Mouse (Mus musculus): Measurements from ENCODE around the gene Nt5dc2. TPM values are rescaled to one million over a fixed set of nuclear protein-coding genes. Genes with fewer than 3 reads are reported as not detected.

Gene Nt5dc2
- polyA plus RNA-seq, 1 experiment from 2014 or later: 162 TPM

GRCm38 (mm10) chr14:31132491-31132975 lies 1.7 kb downstream of the Nt5dc2 start:
- 0 out of 2 replicates have a peak, but pooled peaks cover 10% of the 10 kb centered on the region for H3K36me3 ChIP-seq (ENCODE audit: insufficient read depth, low read length)
- 71% methylated on average over 7 of the region's 7 CpGs for WGBS
- TF ChIP-seq CTCF (IDR thresholded peaks at IDR 0.05) (no peak), EP300 (IDR thresholded peaks at IDR 0.05) (no peak)
- peak overlapping the region; percentile 97 for H3K4me2 ChIP-seq (replicated peaks; ENCODE audit: low read depth, low read length)
- peak overlapping the region; percentile 86 for H3K27ac ChIP-seq (ENCODE audit: low read length)
- no peaks in the 10 kb centered on the region for H3K9me3 ChIP-seq (ENCODE audit: low read length)
- no peaks in the 10 kb centered on the region for H3K27me3 ChIP-seq (replicated peaks; ENCODE audit: insufficient read depth, low read length)
- peak overlapping the region; percentile 71 for H3K4me3 ChIP-seq (ENCODE audit: low read depth, low read length)
- ATAC-seq (no peak), DNase-seq (ENCODE audit: low spot score) (peak; percentile 22)
- H3K9ac ChIP-seq (replicated peaks; ENCODE audit: low read depth): peak overlapping the region; percentile 2; the same call in 1 of the 2 replicates
- peaks cover 18% of the 10 kb centered on the region; the same call in 1 of the 2 replicates for H3K4me1 ChIP-seq (ENCODE audit: insufficient read depth, low read depth, low read length)

DNA sequence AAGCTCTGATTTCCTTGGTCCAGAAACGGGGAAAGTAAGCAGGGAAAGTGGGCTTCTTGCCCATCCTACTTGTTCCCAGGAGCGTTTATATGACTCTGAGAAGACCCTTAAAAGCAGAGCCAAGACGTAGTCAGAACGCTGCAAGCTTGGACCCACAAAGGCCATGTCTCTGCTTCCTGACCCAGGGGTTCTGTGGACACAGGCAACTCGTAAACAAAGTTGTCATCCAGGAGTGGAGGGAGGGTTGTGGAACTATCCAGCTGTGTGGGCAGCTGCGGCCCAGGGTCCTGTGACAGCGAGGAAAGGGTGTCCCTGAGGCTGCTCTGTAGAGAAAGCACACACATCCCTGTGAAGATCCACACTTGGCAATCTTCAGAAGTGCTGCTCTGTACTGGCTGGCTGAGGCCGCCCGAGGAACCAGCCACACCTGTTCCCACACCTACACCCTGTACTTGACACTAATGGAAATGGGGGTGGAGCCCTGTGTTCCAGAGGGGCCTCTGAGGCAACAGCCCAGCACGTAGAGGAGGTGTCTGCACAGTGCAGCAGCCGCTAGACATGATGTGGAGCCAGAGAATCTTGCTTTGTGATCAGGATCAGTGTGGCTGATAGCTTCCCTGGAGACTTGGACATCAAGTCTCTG lies 2.3 kb downstream of the Nt5dc2 start:
- peak; percentile 72 for TF ChIP-seq EP300 (IDR thresholded peaks at IDR 0.05)
- no peak for TF ChIP-seq CTCF (IDR thresholded peaks at IDR 0.05)
- H3K27me3 ChIP-seq (replicated peaks; ENCODE audit: insufficient read depth, low read length): no peaks in the 10 kb centered on the region
- 0 out of 2 replicates have a peak, but pooled peaks cover 10% of the 10 kb centered on the region for H3K36me3 ChIP-seq (ENCODE audit: insufficient read depth, low read length)
- 26% methylated on average over 11 of the region's 11 CpGs for WGBS
- peak overlapping the region; percentile 86 for H3K27ac ChIP-seq (ENCODE audit: low read length)
- DNase-seq (ENCODE audit: low spot score): peak; percentile 91
- H3K9ac ChIP-seq (replicated peaks; ENCODE audit: low read depth): peak overlapping the region; percentile 2; the same call in 1 of the 2 replicates
- H3K4me1 ChIP-seq (ENCODE audit: insufficient read depth, low read depth, low read length): peaks cover 18% of the 10 kb centered on the region; the same call in 1 of the 2 replicates
- H3K4me3 ChIP-seq (ENCODE audit: low read depth, low read length): peak overlapping the region; percentile 71; the same call in 1 of the 2 replicates
- peak; percentile 56 for ATAC-seq
- no peaks in the 10 kb centered on the region for H3K9me3 ChIP-seq (ENCODE audit: low read length)
- peak overlapping the region; percentile 97 for H3K4me2 ChIP-seq (replicated peaks; ENCODE audit: low read depth, low read length)

GRCm38 (mm10) chr14:31134015-31135000 lies 3.5 kb downstream of the Nt5dc2 start:
- peak overlapping the region; percentile 86 for H3K27ac ChIP-seq (ENCODE audit: low read length)
- 0 out of 2 replicates have a peak, but pooled peaks cover 17% of the 10 kb centered on the region for H3K36me3 ChIP-seq (ENCODE audit: insufficient read depth, low read length)
- ATAC-seq: no peak
- no peak for TF ChIP-seq EP300 (IDR thresholded peaks at IDR 0.05)
- TF ChIP-seq CTCF (IDR thresholded peaks at IDR 0.05): no peak
- peak; percentile 50 for DNase-seq (ENCODE audit: low spot score)
- H3K4me2 ChIP-seq (replicated peaks; ENCODE audit: low read depth, low read length): peak overlapping the region; percentile 97
- no peaks in the 10 kb centered on the region for H3K9me3 ChIP-seq (ENCODE audit: low read length)
- 71% methylated on average over 25 of the region's 25 CpGs for WGBS
- no peak overlapping the region for H3K4me3 ChIP-seq (ENCODE audit: low read depth, low read length)
- no peak overlapping the region for H3K9ac ChIP-seq (replicated peaks; ENCODE audit: low read depth)
- no peaks in the 10 kb centered on the region for H3K27me3 ChIP-seq (replicated peaks; ENCODE audit: insufficient read depth, low read length)
- H3K4me1 ChIP-seq (ENCODE audit: insufficient read depth, low read depth, low read length): peaks cover 18% of the 10 kb centered on the region; the same call in 1 of the 2 replicates

DNA sequence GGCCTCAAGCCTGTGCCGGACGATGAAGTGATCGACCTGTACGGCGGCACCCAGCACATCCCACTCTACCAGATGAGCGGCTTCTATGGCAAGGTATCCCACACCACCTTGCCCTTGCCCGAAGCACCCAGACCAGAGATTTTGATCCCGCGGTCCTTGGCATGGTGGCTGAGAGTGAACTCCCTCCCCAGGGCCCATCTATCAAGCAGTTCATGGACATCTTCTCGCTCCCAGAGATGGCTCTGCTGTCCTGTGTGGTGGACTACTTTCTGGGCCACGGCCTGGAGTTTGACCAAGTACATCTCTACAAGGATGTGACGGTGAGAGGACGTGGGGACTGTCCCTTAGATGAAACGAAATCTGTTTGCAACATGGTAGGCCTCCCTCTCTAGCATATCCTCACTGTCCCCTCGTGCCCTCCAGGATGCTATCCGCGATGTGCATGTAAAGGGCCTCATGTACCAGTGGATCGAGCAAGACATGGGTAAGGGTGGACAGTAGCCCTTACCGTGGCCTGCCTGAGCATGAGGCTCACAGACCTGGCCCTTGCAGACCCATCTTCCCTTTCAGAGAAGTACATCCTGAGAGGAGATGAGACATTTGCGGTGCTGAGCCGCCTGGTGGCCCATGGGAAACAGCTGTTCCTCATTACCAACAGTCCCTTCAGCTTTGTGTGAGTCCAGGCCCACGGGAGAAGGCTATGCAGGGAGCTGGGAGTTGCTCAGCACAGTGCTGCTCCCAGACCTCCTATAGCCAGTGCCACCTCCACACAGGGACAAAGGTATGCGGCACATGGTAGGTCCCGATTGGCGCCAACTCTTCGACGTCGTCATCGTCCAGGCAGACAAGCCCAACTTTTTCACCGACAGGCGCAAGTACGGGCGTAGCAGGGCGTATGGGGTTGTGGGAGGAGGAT lies 4.9 kb downstream of the Nt5dc2 start:
- 91% methylated on average over 34 of the region's 34 CpGs for WGBS
- no peak for ATAC-seq

More for the DNA sequence above, 4.9 kb downstream of the Nt5dc2 start:
- no peak for TF ChIP-seq EP300 (IDR thresholded peaks at IDR 0.05)
- 0 out of 2 replicates have a peak, but pooled peaks have one; percentile 6 for TF ChIP-seq CTCF (IDR thresholded peaks at IDR 0.05)
- Histone ChIP-seq H3K9ac (replicated peaks; ENCODE audit: low read depth) (no peak overlapping the region), H3K4me2 (replicated peaks; ENCODE audit: low read depth, low read length) (no peak overlapping the region), H3K9me3 (ENCODE audit: low read length) (no peaks in the 10 kb centered on the region), H3K36me3 (ENCODE audit: insufficient read depth, low read length) (0 out of 2 replicates have a peak, but pooled peaks cover 17% of the 10 kb centered on the region), H3K27ac (ENCODE audit: low read length) (no peak overlapping the region), H3K4me1 (ENCODE audit: insufficient read depth, low read depth, low read length) (peaks cover 18% of the 10 kb centered on the region; the same call in 1 of the 2 replicates), H3K4me3 (ENCODE audit: low read depth, low read length) (no peak overlapping the region), H3K27me3 (replicated peaks; ENCODE audit: insufficient read depth, low read length) (no peaks in the 10 kb centered on the region)
- no peak for DNase-seq (ENCODE audit: low spot score)

Measured in lung, postnatal 0 days (tissue).